Mouse (Mus musculus): ENCODE results near the gene Kansl1.
A peak's percentile ranks its signal among the peaks of the same experiment; 100 is the strongest.

Kansl1 gene

GRCm38 (mm10) chr11:104309377-104310225 lies 159.1 kb downstream of the Kansl1 start:
- no peak for DNase-seq (ENCODE audit: low spot score in 2 of 2)

- no peak for DNase-seq (ENCODE audit: low spot score in 2 of 2)
Observed at GRCm38 (mm10) chr11:104307136-104307535, 161.5 kb downstream of the Kansl1 start.

- no peak for DNase-seq (ENCODE audit: low spot score in 2 of 2)
Observed at GRCm38 (mm10) chr11:104306483-104306882, 162.2 kb downstream of the Kansl1 start.

GRCm38 (mm10) chr11:104305711-104306110 lies 162.9 kb downstream of the Kansl1 start:
- no peak for DNase-seq (ENCODE audit: low spot score in 2 of 2)

- no peak for DNase-seq (ENCODE audit: low spot score in 2 of 2)
Observed at GRCm38 (mm10) chr11:104303088-104303960, 165.3 kb downstream of the Kansl1 start.

GRCm38 (mm10) chr11:104302628-104303027 lies 166.0 kb downstream of the Kansl1 start:
- DNase-seq (ENCODE audit: low spot score in 2 of 2) = no peak

GRCm38 (mm10) chr11:104297671-104298070 lies 171.0 kb downstream of the Kansl1 start:
- DNase-seq (ENCODE audit: low spot score in 2 of 2) = no peak

GRCm38 (mm10) chr11:104295656-104296055 lies 173.0 kb downstream of the Kansl1 start:
- DNase-seq (ENCODE audit: low spot score in 2 of 2) = no peak

GRCm38 (mm10) chr11:104295145-104295544 lies 173.5 kb downstream of the Kansl1 start:
- DNase-seq (ENCODE audit: low spot score in 2 of 2) = no peak

GRCm38 (mm10) chr11:104293241-104293640 lies 175.4 kb downstream of the Kansl1 start:
- DNase-seq (ENCODE audit: low spot score in 2 of 2) = no peak

GRCm38 (mm10) chr11:104292443-104293220 lies 176.0 kb downstream of the Kansl1 start:
- DNase-seq (ENCODE audit: low spot score in 2 of 2) = no peak

GRCm38 (mm10) chr11:104289199-104290031 lies 179.2 kb downstream of the Kansl1 start:
- DNase-seq (ENCODE audit: low spot score in 2 of 2) = peak; percentile 52 to 69

- no peak for DNase-seq (ENCODE audit: low spot score in 2 of 2)
Observed at GRCm38 (mm10) chr11:104288835-104289198, 179.8 kb downstream of the Kansl1 start.

- DNase-seq (ENCODE audit: low spot score in 2 of 2) = no peak
Observed at GRCm38 (mm10) chr11:104287113-104287512, 181.5 kb downstream of the Kansl1 start.
